Mouse (Mus musculus) liver, adult 2 months (tissue): ENCODE measurements at regions not wholly inside any gene's neighbourhood (a gene's known extent, or its start where the extent isn't known, plus 50 kb on each side); places are given as distances from the start of the nearest gene placed in this dataset.

Experiments
- CTCF ChIP-seq: fragments of 200-500 bp; IDR thresholded peaks from 2 replicates; pipeline ENCODE4 v1.5.1; 2011; ENCODE audit warnings: low read depth, low read length, control low read depth
- POLR2A ChIP-seq: fragments of 200-500 bp; IDR thresholded peaks from 2 replicates; pipeline ENCODE4 v1.6.1; 2011; ENCODE audit warnings: low read length, control low read depth; ENCODE audit not compliant: insufficient read depth; ENCODE audit errors: extremely low read depth

DNA sequence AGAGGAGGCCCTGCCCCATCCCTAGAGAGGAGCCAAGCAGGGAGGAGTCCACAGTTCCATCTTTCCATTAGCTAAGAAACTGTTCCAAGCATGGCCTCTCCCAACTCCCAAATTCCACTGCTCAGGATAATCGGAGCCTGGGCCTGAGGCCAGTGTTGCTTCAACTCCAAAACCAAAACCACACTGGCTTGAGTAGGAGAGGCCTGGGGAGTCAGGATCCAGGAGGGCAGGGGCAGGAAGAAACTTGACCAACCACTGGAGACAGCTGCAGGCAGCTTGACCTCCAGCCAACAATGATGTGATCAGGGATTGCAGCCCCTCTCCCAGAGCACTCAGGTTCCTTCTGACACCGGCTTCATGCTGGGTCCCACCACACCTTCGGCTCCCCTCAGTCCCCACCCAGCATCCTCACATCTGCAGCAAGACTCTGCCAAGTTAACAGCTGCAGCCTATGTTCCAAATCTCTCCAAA is 99.1 kb upstream of the Zmiz1 start:
- TF ChIP-seq CTCF = no peak
- no peak for TF ChIP-seq POLR2A
